Mouse (Mus musculus) C2C12 (cell line): ENCODE results near the gene Stk16. TPM values are rescaled to one million over a fixed set of nuclear protein-coding genes. Genes with fewer than 3 reads are reported as not detected.

Experiments
- H3K27me3 ChIP-seq: one replicate; pipeline ENCODE4 v1.6.1; 2011; ENCODE audit not compliant: control insufficient read depth, insufficient read depth, insufficient read length
- H3K36me3 ChIP-seq: one replicate; pipeline ENCODE4 v1.6.1; 2011; ENCODE audit not compliant: control insufficient read depth, insufficient read depth
- H3K4me3 ChIP-seq: one replicate; pipeline ENCODE4 v1.5.1; 2011; ENCODE audit warnings: mild to moderate bottlenecking, control low read depth; ENCODE audit not compliant: poor library complexity, insufficient read depth, severe bottlenecking
- H3K79me2 ChIP-seq: one replicate; pipeline ENCODE4 v1.6.1; 2011; ENCODE audit not compliant: control insufficient read depth, insufficient read depth
- H3K79me3 ChIP-seq: one replicate; pipeline ENCODE4 v1.6.1; 2011; ENCODE audit warnings: low read depth, control low read depth
- H3ac ChIP-seq: one replicate; pipeline ENCODE3; 2011; ENCODE audit warnings: low read depth; ENCODE audit not compliant: control insufficient read depth, insufficient read length
- CEBPB ChIP-seq: IDR thresholded peaks from one replicate; pipeline ENCODE4 v1.6.1; 2011; ENCODE audit warnings: low read depth, mild to moderate bottlenecking, control low read depth, moderate library complexity
- CTCF ChIP-seq: IDR thresholded peaks from one replicate; pipeline ENCODE4 v1.5.1; 2011; ENCODE audit not compliant: control insufficient read depth, insufficient read depth, insufficient read length
- FOSL1 ChIP-seq: IDR thresholded peaks from one replicate; pipeline ENCODE4 v1.8.0; 2011; ENCODE audit warnings: mild to moderate bottlenecking, low read length; ENCODE audit not compliant: poor library complexity, insufficient read depth, severe bottlenecking
- MAX ChIP-seq: IDR thresholded peaks from one replicate; pipeline ENCODE4 v1.6.1; 2011; ENCODE audit warnings: mild to moderate bottlenecking, control low read depth
- MYOD1 ChIP-seq: IDR thresholded peaks from one replicate; pipeline ENCODE4 v1.6.1; 2011; ENCODE audit warnings: low read depth; ENCODE audit not compliant: control insufficient read depth, insufficient read length
- MYOG ChIP-seq: IDR thresholded peaks from one replicate; pipeline ENCODE4 v1.6.1; 2011; ENCODE audit not compliant: control insufficient read depth, insufficient read length; ENCODE audit errors: extremely low read depth
- USF1 ChIP-seq: IDR thresholded peaks from one replicate; pipeline ENCODE4 v1.6.1; 2011; ENCODE audit warnings: low read depth, mild to moderate bottlenecking, control low read depth, moderate library complexity
- polyA plus RNA-seq: library from polyadenylated mRNA; unstranded; fragments of >200 nt; fragmentation: generic; extraction: Trizol; gene quantifications from one replicate; pipeline ENCODE4 v1.2.1, GENCODE M21; 2012; ENCODE audit warnings: missing spikeins

Gene Stk16
- polyA plus RNA-seq, 1 experiment: 110 TPM

DNA sequence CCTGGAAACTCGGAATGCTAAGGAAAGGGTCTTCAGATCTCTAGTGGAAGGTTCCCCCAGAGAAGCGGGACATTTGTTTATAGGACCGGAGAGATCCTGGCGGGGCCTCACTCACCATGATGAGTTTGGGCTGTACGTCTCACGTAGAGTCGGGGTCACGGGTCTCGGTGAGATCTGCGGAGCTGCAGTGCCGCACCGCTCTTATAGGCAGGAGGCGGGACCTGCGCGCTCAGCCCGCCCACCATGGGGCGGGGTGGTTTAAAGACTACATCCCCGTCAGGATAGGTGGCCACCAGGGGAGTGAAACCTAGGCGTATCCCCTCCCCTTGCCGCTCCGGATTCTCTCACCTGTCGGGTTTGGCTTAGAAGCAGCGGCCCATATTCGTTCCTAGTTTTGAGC is 8.4 kb downstream of the Stk16 start:
- Histone ChIP-seq H3ac (peak overlapping the region; percentile 71), H3K79me2 (peaks cover 51% of the 10 kb centered on the region), H3K79me3 (peaks cover 28% of the 10 kb centered on the region), H3K27me3 (no peaks in the 10 kb centered on the region), H3K36me3 (peaks cover 32% of the 10 kb centered on the region), H3K4me3 (peak overlapping the region; percentile 91)
- TF ChIP-seq MAX (no peak), CEBPB (no peak), CTCF (no peak), USF1 (no peak), MYOD1 (no peak), FOSL1 (no peak), MYOG (no peak)

GRCm38 (mm10) chr1:75219531-75219930 is 8.9 kb downstream of the Stk16 start, which contains the start of gene Tuba4a:
Tuba4a (minus strand) TSS chr1:75219865.
- TF ChIP-seq FOSL1: no peak
- TF ChIP-seq MYOD1: no peak
- no peak for TF ChIP-seq USF1
- no peak for TF ChIP-seq MAX
- TF ChIP-seq CTCF: no peak
- TF ChIP-seq MYOG: no peak
- no peak for TF ChIP-seq CEBPB
- peaks cover 28% of the 10 kb centered on the region for H3K79me3 ChIP-seq
- H3K4me3 ChIP-seq: peak within 1 kb of the TSS; percentile 91
- no peaks in the 10 kb centered on the region for H3K27me3 ChIP-seq
- H3ac ChIP-seq: peak within 1 kb of the TSS; percentile 71
- peaks cover 47% of the 10 kb centered on the region for H3K79me2 ChIP-seq
- H3K36me3 ChIP-seq: peaks cover 30% of the 10 kb centered on the region

DNA sequence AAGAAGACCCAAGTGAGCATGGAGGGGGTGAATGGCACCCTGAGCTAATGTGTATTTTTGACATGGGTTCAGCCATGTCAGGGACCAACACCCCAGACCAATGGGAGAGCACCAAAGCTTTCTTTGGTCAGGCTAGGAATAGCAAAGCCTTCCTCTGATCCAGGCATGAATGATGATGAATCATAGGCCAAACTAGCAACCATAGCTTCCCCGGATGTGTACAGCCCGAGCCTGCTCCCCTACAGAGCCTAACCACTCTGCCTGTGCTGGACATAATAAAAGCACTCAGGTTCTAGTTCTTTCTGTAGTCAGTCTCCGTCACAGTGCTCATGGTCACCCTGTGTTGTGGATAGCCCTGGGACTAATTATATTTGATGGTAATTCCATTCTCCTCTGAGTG is 10.9 kb downstream of the Stk16 start:
- Histone ChIP-seq H3K4me3 (no peak overlapping the region), H3ac (no peak overlapping the region), H3K79me2 (peaks cover 27% of the 10 kb centered on the region), H3K79me3 (peaks cover 21% of the 10 kb centered on the region), H3K27me3 (no peaks in the 10 kb centered on the region), H3K36me3 (peaks cover 10% of the 10 kb centered on the region)
- TF ChIP-seq CEBPB: no peak
- no peak for TF ChIP-seq MYOG
- TF ChIP-seq FOSL1: no peak
- no peak for TF ChIP-seq MYOD1

DNA sequence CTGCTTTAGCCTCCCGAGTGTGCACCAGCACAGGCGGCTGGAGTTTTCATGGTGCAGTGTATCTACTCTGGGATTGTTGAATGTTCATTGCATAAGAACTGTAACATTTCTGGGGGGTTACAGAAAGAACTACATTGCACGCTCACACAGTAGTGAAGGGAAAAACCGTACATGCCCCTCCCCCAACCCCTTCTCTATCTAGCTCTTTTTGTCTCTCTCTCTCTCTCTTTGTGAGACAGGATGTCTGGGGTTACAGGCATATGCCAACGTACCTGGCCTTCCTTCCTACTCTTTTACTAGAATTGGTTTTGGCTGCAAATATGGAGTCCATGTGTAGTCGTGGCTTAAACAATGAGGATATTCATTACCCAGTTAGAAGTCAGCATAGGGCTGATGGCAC is 12.3 kb downstream of the Stk16 start:
- Histone ChIP-seq H3ac (no peak overlapping the region), H3K27me3 (no peaks in the 10 kb centered on the region), H3K4me3 (no peak overlapping the region), H3K79me3 (peaks cover 10% of the 10 kb centered on the region), H3K79me2 (peaks cover 13% of the 10 kb centered on the region), H3K36me3 (no peaks in the 10 kb centered on the region)
- no peak for TF ChIP-seq CEBPB
- no peak for TF ChIP-seq MYOG
- no peak for TF ChIP-seq USF1
- TF ChIP-seq MAX: no peak
- no peak for TF ChIP-seq FOSL1
- TF ChIP-seq MYOD1: no peak
- TF ChIP-seq CTCF: no peak

DNA sequence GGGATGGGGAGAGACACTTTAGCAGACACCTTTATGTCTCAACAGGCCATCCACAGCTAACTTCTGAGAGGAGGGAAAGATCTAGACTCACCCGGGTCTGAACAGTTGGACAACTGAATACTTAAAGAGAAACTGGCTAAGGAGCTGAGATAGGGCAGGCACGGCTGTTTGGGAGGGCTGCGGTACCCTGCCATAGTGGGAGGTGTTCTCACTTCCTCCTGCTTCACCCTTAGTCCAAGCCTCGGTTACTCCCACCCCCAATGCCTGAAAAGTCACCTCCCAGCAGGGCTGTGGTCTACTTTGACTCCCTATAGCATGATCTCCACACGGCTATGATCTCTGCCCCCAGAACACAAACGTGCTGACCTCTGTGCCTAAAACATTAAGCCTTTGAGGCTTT is 12.9 kb downstream of the Stk16 start:
- Histone ChIP-seq H3K36me3 (no peaks in the 10 kb centered on the region), H3K27me3 (no peaks in the 10 kb centered on the region), H3ac (no peak overlapping the region), H3K4me3 (no peak overlapping the region), H3K79me3 (peaks cover 4% of the 10 kb centered on the region), H3K79me2 (peaks cover 7% of the 10 kb centered on the region)
- TF ChIP-seq MYOG (no peak), MYOD1 (no peak), USF1 (no peak), FOSL1 (no peak), MAX (no peak), CTCF (no peak)

DNA sequence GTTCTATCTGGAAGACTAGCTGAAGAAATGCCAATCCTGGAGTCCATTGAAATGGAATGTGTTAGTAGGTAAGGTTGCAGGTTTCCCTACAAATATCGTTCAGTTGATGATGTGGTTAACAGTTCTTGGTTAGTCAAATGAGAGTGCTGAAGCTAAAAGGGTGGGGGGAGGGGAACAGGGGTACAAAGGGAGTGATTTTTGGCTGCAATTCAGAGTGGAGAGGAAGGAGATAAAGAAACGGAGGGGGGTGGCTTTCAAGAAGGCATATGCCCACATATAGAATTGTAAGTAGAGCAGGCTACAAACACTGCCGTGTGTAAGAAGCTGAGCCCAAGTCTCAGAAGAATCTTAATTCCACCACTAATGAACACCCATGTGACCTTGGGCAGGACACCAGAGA is 14.8 kb downstream of the Stk16 start:
- TF ChIP-seq MYOD1 (no peak), CEBPB (no peak), FOSL1 (no peak), MYOG (no peak), CTCF (no peak), USF1 (no peak), MAX (no peak)
- H3K79me3 ChIP-seq: no peaks in the 10 kb centered on the region
- no peaks in the 10 kb centered on the region for H3K79me2 ChIP-seq
- H3K27me3 ChIP-seq: no peaks in the 10 kb centered on the region
- H3K4me3 ChIP-seq: no peak overlapping the region
- H3ac ChIP-seq: no peak overlapping the region
- H3K36me3 ChIP-seq: no peaks in the 10 kb centered on the region
